In genomic region chr15:25026786-25027461, GRCm38 (mm10) we compare ENCODE assay signal across 8 mouse cellular contexts.
A peak's percentile ranks its signal among the peaks of the same experiment; 100 is the strongest.
DNase-seq lines count a peak whose midpoint lies in the region; ATAC-seq lines count a peak whose summit lies in the region.

No protein-coding gene starts in this region.

- no peaks in the 10 kb centered on the region for H3K9me3 ChIP-seq in hindbrain, embryonic 14.5 days (ENCODE audit: control insufficient read depth, low read length)
- H3K9me3 ChIP-seq in limb, embryonic 15.5 days, result no peaks in the 10 kb centered on the region
- H3K9me3 ChIP-seq in stomach, embryonic 16.5 days (replicated peaks; ENCODE audit: control insufficient read depth, low read length), result no peaks in the 10 kb centered on the region

- 2% methylated on average over 15 of the region's 15 CpGs for WGBS in hindbrain, embryonic 14.5 days
- WGBS in limb, embryonic 15.5 days, result 9% methylated on average over 15 of the region's 15 CpGs
- WGBS in stomach, embryonic 16.5 days, result 11% methylated on average over 15 of the region's 15 CpGs

- no peak; the same call in 1 of the 2 replicates for ATAC-seq in cerebellum, adult (ENCODE audit: insufficient number of reproducible peaks, low FRiP score, low TSS enrichment)
- ATAC-seq in hindbrain, embryonic 14.5 days (ENCODE audit: low FRiP score), result peak; percentile 75
- ATAC-seq in limb, embryonic 15.5 days (ENCODE audit: insufficient number of reproducible peaks, low FRiP score, low TSS enrichment, low read depth), result no peak
- no peak for ATAC-seq in stomach, embryonic 16.5 days (ENCODE audit: insufficient read depth, low FRiP score)

- peak overlapping the region; percentile 60 for H3K4me2 ChIP-seq in hindbrain, embryonic 14.5 days (replicated peaks)
- H3K4me2 ChIP-seq in limb, embryonic 15.5 days, result peak overlapping the region; percentile 31
- H3K4me2 ChIP-seq in stomach, embryonic 16.5 days (ENCODE audit: low read depth, low read length), result peak overlapping the region; percentile 43

- no peaks in the 10 kb centered on the region for H3K27me3 ChIP-seq in hindbrain, embryonic 14.5 days (ENCODE audit: control insufficient read depth, insufficient read depth, low read length)
- no peaks in the 10 kb centered on the region for H3K27me3 ChIP-seq in limb, embryonic 15.5 days
- H3K27me3 ChIP-seq in stomach, embryonic 16.5 days (ENCODE audit: control insufficient read depth, insufficient read depth, low read length), result no peaks in the 10 kb centered on the region

- H3K4me3 ChIP-seq in hindbrain, embryonic 14.5 days (replicated peaks; ENCODE audit: low read length), result peak overlapping the region; percentile 35
- 0 out of 2 replicates have a peak overlapping the region, but pooled peaks have one; percentile 10 for H3K4me3 ChIP-seq in limb, embryonic 15.5 days
- 0 out of 2 replicates have a peak overlapping the region, but pooled peaks have one; percentile 7 for H3K4me3 ChIP-seq in stomach, embryonic 16.5 days (replicated peaks; ENCODE audit: low read length)

- peak; percentile 24 to 26 for DNase-seq in cerebellum, postnatal 36 days
- DNase-seq in brain, adult 2 months (ENCODE audit: low read depth, low spot score), result peak; percentile 74
- peak; percentile 77 for DNase-seq in hindbrain, embryonic 14.5 days (ENCODE audit: low spot score)
- DNase-seq in thymus, postnatal 0 days (ENCODE audit: low spot score), result no peak
- no peak for DNase-seq in natural killer cell, adult 2 months (ENCODE audit: low spot score in 2 of 2)

- H3K4me1 ChIP-seq in hindbrain, embryonic 14.5 days (replicated peaks; ENCODE audit: control insufficient read depth, insufficient read depth, low read length), result peaks cover 22% of the 10 kb centered on the region
- H3K4me1 ChIP-seq in limb, embryonic 15.5 days, result no peaks in the 10 kb centered on the region
- no peaks in the 10 kb centered on the region for H3K4me1 ChIP-seq in stomach, embryonic 16.5 days (ENCODE audit: control insufficient read depth, insufficient read depth, low read length)

- peak overlapping the region; percentile 64 for H3K9ac ChIP-seq in hindbrain, embryonic 14.5 days
- H3K9ac ChIP-seq in limb, embryonic 15.5 days, result no peak overlapping the region
- peak overlapping the region; percentile 25; the same call in 1 of the 2 replicates for H3K9ac ChIP-seq in stomach, embryonic 16.5 days (ENCODE audit: low read length)

- H3K27ac ChIP-seq in hindbrain, embryonic 14.5 days, result peak overlapping the region; percentile 96
- H3K27ac ChIP-seq in limb, embryonic 15.5 days, result no peak overlapping the region
- H3K27ac ChIP-seq in stomach, embryonic 16.5 days (ENCODE audit: low read length), result no peak overlapping the region

- no peaks in the 10 kb centered on the region for H3K36me3 ChIP-seq in hindbrain, embryonic 14.5 days (replicated peaks; ENCODE audit: control insufficient read depth, insufficient read depth)
- no peaks in the 10 kb centered on the region for H3K36me3 ChIP-seq in limb, embryonic 15.5 days
- H3K36me3 ChIP-seq in stomach, embryonic 16.5 days (ENCODE audit: control insufficient read depth, insufficient read depth, low read length), result no peaks in the 10 kb centered on the region

Comparison
In these comparisons a context has a peak if more than half of its experiments do, and no peak if none do; other contexts are left out.
1. DNase-seq: peak in cerebellum, postnatal 36 days (2 of 2), brain, adult 2 months (single experiment) and hindbrain, embryonic 14.5 days (single experiment); none in thymus, postnatal 0 days (single experiment) and natural killer cell, adult 2 months (0 of 2).
2. Peak in every context shown above with its lines, with median percentiles within 50 percentile points of each other: H3K4me2 ChIP-seq and H3K4me3 ChIP-seq.